Mouse (Mus musculus): ENCODE measurements around the gene Ppp4c.

Ppp4c gene

GRCm38 (mm10) chr7:126749582-126750343, 42.5 kb downstream of the Ppp4c start:
- no peak for DNase-seq (ENCODE audit: low spot score)

GRCm38 (mm10) chr7:126748824-126749223, 43.5 kb downstream of the Ppp4c start:
- DNase-seq (ENCODE audit: low spot score), result no peak

DNA sequence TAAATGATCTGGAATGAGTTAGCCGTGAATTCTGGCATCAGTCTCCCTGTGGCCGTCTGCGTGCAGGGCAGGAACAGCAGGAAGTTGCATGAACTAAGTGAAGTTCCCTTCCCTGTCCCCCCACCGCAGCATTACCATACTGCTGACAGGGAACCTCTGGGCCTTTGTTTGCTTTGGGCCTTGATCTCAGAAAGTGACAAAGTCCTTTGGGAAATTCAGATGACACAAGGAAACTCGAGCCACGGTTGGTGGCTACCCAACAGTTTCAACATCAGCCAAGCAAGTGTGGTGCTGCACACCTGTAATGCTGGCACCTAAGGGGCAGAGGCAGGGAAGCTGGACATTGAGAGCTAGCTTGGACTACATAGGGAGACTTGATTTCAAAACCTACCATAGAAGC, 45.5 kb downstream of the Ppp4c start:
- no peak for DNase-seq (ENCODE audit: low spot score)

DNA sequence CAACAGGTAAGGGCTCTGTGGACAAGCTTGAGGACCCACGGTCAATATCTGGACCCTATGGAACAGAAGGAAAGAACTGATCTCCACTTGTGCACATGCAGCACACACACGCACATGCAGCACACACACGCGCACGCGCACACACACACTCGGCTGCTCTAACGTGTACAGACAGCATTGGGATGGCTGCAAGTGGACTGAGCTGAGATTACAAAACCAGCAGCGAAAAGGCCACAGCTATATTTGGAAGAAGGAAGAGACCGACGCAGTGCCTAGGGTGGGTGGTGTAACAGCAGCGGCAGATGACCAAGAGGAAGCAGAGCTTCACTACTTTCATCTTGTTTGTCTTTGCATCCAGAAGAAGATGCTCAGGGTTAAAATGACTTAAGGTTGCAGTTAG, 46.2 kb downstream of the Ppp4c start:
- DNase-seq (ENCODE audit: low spot score), result no peak

DNA sequence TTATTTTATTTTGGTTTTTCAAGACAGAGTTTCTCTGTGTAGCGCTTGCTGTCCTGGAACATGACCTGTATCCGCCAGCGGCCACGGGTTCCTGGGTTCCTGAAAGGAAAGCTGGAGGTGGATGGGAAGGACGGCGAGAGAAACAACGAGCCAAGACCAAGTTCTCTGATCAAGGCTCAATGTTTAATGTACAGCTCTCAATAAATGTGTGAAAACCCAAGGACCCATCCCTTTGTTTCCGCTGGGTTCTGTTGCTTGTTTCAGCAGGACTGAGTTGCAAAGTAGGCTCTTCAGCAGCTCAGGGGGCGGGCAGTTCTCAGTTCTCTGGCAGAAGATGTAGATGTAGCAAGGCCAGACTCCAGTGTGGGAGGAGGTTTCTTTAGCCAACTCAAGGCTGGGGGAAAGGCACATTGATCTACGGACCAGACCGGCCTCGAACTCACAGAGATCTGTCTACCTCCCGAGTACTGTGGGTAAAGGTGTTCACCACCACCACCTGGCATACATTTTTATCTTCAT, 50.3 kb downstream of the Ppp4c start:
- no peak for DNase-seq (ENCODE audit: low spot score)

DNA sequence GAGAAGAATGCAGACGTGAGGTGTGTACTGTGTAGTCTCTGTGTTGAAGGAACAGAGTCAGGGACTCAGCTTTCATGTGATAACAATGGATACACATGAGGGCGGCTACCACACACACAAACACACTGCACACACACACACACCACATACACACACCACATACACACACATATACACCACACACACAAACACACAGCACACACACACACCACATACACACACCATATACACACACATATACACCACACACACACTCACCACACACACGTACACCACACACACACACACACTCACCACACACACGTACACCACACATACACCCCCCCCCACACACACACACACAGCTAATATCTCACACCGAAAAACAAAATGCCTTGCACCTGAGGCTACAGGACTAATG, 50.8 kb downstream of the Ppp4c start:
- DNase-seq (ENCODE audit: low spot score), result no peak

DNA sequence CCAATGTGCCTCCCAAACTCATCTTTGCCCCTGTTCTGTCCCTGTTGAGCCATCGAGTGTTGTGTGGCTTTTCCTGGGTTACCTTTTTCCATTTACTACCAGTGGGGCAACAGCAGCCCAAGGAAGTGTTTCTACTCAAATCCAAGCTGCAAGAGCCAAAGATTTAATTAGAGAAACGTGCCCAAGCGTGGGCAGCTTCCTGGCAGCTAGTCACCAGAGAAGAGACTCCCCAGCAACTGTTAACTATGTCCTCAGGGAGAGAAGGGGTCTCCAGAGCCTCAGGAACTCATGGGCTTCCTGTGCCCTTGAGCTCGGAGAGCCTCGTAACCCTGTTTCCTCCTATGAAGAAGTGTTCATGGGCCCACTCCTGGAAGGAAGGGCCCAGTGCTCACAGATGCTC, 51.3 kb downstream of the Ppp4c start:
- no peak for DNase-seq (ENCODE audit: low spot score)

DNA sequence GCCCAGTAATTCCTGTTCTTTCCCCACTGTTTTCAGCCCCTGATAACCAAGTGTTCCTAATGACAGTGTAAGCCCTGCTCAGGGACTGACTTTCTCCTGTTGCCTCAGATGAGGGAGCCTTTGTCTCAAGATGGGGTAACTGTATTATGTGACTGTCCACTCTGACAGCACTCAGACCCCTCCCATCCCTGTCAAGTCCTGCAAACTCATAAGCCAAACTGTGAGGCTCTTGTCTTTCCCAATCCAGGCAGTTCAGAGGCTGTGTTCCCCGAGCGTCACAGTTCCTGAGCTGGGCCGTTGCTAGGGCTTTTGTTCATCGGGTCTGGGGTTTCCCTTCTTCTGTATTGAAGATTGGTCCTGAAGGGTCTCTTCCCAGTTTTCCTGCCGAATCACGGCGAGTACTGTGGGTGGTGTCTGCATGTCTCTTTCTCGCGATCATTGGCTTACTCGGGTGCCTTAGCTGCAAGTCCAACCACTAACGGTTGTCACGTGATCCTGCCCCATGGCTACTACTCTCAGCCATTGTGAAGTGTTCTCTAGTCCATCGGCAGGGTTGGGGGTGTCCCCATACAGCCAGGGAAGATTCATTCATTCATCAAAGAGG, 52.1 kb downstream of the Ppp4c start:
- DNase-seq (ENCODE audit: low spot score), result no peak

DNA sequence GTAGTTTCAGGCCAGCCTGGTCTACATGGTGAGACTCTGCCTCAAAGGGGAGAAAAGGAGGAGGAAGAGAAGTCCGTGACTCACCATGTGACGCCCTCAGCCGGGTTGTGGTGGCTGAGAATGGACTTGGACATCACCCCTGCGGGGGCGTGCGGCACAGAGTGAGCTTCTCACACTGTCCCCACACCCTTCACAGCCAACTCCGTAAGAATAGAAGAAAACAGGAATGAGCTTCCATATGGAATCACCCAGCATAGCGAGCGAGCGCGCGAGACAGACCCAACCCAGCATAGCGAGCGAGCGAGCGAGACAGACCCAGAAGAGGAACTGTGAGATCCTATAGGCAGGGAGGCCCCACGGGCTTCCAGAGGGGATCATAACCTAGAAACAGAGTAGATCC, 52.7 kb downstream of the Ppp4c start:
- no peak for DNase-seq (ENCODE audit: low spot score)

DNA sequence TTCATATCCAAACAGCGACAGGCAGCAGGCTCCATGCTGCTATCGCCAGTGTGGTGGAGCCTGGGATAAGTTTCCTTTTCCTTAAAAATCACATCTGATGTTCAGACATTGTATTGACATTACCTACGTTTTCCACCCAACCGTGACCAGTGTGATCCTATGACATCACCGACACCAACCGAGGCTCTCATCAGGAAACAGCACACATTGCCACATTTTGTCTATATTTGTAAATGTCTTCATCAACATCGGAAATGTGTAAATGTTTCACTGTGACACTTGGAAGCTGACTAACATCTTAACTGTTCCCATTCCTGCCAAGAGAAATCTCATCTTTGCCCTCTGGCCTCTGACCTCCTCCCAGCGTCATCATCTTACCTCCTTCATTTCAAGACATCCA, 56.2 kb downstream of the Ppp4c start:
- DNase-seq (ENCODE audit: low spot score), result no peak

Data from layer of hippocampus, adult 11-12 months (tissue).